Mouse (Mus musculus) ES-Bruce4 (cell line): Measurements from ENCODE around the gene Paics. TPM values are rescaled to one million over a fixed set of nuclear protein-coding genes. Genes with fewer than 3 reads are reported as not detected.

Source experiments
- H3K27ac ChIP-seq: 2 replicates; pipeline ENCODE4 v1.5.1; 2012; ENCODE audit warnings: low read length, inconsistent platforms; ENCODE audit not compliant: insufficient read depth
- H3K27me3 ChIP-seq: 2 replicates; pipeline ENCODE4 v1.6.1; 2012; ENCODE audit warnings: mild to moderate bottlenecking, low read length, inconsistent platforms; ENCODE audit not compliant: control insufficient read depth, poor library complexity, insufficient read depth, severe bottlenecking
- H3K36me3 ChIP-seq: 2 replicates; pipeline ENCODE4 v1.6.1; 2012; ENCODE audit warnings: inconsistent platforms, mild to moderate bottlenecking, low read length, moderate library complexity; ENCODE audit not compliant: control insufficient read depth, poor library complexity, insufficient read depth, severe bottlenecking
- H3K4me1 ChIP-seq: one replicate; pipeline ENCODE4 v1.8.1; 2011; ENCODE audit warnings: low read length; ENCODE audit not compliant: control insufficient read depth, insufficient read depth
- H3K4me3 ChIP-seq: 2 replicates; pipeline ENCODE4 v1.5.1; 2011; ENCODE audit warnings: low read depth, mild to moderate bottlenecking, low read length
- H3K9ac ChIP-seq: 2 replicates; pipeline ENCODE4 v1.6.1; 2012; ENCODE audit warnings: low read depth, mild to moderate bottlenecking, inconsistent platforms; ENCODE audit not compliant: poor library complexity, severe bottlenecking
- H3K9me3 ChIP-seq: replicated peaks from 2 replicates; pipeline ENCODE4 v1.6.1; 2012; ENCODE audit warnings: mild to moderate bottlenecking, low read length, inconsistent platforms; ENCODE audit not compliant: control insufficient read depth, poor library complexity, insufficient read depth, severe bottlenecking
- CTCF ChIP-seq: IDR thresholded peaks from one replicate; pipeline ENCODE4 v1.8.1; 2011; ENCODE audit warnings: low read depth, low read length
- EP300 ChIP-seq: IDR thresholded peaks from 2 replicates; pipeline ENCODE4 v1.6.1; 2011; ENCODE audit warnings: low read depth, low read length; ENCODE audit not compliant: insufficient read depth
- POLR2A ChIP-seq: IDR thresholded peaks from one replicate; pipeline ENCODE4 v1.8.1; 2011; ENCODE audit warnings: low read length; ENCODE audit not compliant: insufficient read depth
- polyA plus RNA-seq: library from polyadenylated mRNA; stranded (reverse); fragments of >200 nt; gene quantifications from 2 replicates; pipeline ENCODE4 v1.2.4, GENCODE M21; 2011; ENCODE audit warnings: low read depth; ENCODE audit not compliant: missing spikeins, insufficient read depth, insufficient read length

Gene Paics
- polyA plus RNA-seq, 1 experiment: 648 TPM

GRCm38 (mm10) chr5:76984015-76984414 is 32.9 kb downstream of the Paics start:
- peaks cover 45% of the 10 kb centered on the region for H3K36me3 ChIP-seq
- H3K4me1 ChIP-seq: no peaks in the 10 kb centered on the region
- H3K9me3 ChIP-seq: no peaks in the 10 kb centered on the region
- no peak overlapping the region for H3K27ac ChIP-seq
- H3K4me3 ChIP-seq: no peak overlapping the region
- H3K27me3 ChIP-seq: no peaks in the 10 kb centered on the region
- H3K9ac ChIP-seq: no peak overlapping the region
- TF ChIP-seq EP300: no peak
- TF ChIP-seq POLR2A: no peak
- TF ChIP-seq CTCF: peak; percentile 30

DNA sequence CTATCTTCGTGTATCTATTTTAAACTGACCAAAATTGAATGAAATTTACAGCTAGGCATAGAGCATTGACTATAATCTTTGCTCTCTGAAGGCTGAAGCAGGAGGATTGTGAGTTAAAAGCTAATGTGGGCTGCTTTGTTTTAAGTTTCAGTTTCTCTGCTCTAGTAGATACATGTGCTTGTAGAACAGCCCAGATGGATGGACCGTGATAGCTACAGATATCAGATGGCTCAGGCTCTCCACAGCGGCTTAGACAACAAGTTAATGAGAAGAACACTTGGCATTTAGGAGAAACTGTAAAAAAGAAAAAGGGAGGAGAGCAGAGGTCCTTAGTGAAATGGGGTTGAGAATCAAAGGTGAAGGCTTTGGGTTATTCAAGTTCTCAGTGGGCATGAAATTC is 39.7 kb downstream of the Paics start:
- H3K9me3 ChIP-seq: no peaks in the 10 kb centered on the region
- TF ChIP-seq CTCF (no peak), EP300 (no peak), POLR2A (no peak)
- peaks cover 42% of the 10 kb centered on the region for H3K36me3 ChIP-seq
- no peaks in the 10 kb centered on the region for H3K27me3 ChIP-seq
- no peak overlapping the region for H3K4me3 ChIP-seq
- no peak overlapping the region for H3K27ac ChIP-seq
- H3K4me1 ChIP-seq: no peaks in the 10 kb centered on the region
- no peak overlapping the region for H3K9ac ChIP-seq

GRCm38 (mm10) chr5:76993174-76993814 is 42.2 kb downstream of the Paics start:
- Histone ChIP-seq H3K27me3 (no peaks in the 10 kb centered on the region), H3K9ac (no peak overlapping the region), H3K4me1 (no peaks in the 10 kb centered on the region), H3K36me3 (peaks cover 49% of the 10 kb centered on the region), H3K27ac (no peak overlapping the region), H3K4me3 (no peak overlapping the region), H3K9me3 (no peaks in the 10 kb centered on the region)
- no peak for TF ChIP-seq CTCF
- no peak for TF ChIP-seq EP300
- no peak for TF ChIP-seq POLR2A

DNA sequence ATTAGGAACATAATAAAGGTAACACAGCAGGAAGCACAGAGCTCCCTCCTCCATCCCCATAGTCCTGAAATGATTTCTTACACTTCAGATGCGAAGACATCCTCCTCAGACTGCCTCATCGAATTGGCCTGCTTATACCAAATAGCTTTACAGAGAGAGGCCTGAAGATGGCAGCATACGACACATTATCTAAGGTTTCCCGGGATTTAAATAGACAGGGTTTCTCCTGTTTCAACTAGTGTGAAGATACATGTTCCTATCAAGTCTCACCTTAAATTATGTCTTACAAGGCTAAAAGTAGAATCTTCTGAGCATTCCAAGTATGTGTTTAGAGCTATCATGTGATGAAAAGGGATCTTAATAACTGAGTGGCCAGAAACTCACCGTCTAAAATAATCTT is 47.3 kb downstream of the Paics start:
- no peak overlapping the region for H3K9ac ChIP-seq
- H3K27ac ChIP-seq: no peak overlapping the region
- H3K9me3 ChIP-seq: no peaks in the 10 kb centered on the region
- H3K4me1 ChIP-seq: no peaks in the 10 kb centered on the region
- no peak overlapping the region for H3K4me3 ChIP-seq
- H3K27me3 ChIP-seq: no peaks in the 10 kb centered on the region
- peaks cover 44% of the 10 kb centered on the region for H3K36me3 ChIP-seq
- TF ChIP-seq POLR2A (no peak), CTCF (peak; percentile 16)

GRCm38 (mm10) chr5:77001192-77001591 is 50.1 kb downstream of the Paics start:
- no peak for TF ChIP-seq POLR2A
- no peak for TF ChIP-seq CTCF
- no peak for TF ChIP-seq EP300
- Histone ChIP-seq H3K36me3 (peaks cover 27% of the 10 kb centered on the region), H3K9me3 (no peaks in the 10 kb centered on the region)

GRCm38 (mm10) chr5:77004051-77004821 is 53.1 kb downstream of the Paics start, which contains the start of gene Arl9:
Arl9 (plus strand) TSS chr5:77004055.
- H3K9ac ChIP-seq: no peak within 1 kb of the TSS
- no peaks in the 10 kb centered on the region for H3K4me1 ChIP-seq
- no peaks in the 10 kb centered on the region for H3K27me3 ChIP-seq
- H3K36me3 ChIP-seq: peaks cover 4% of the 10 kb centered on the region; the same call in 1 of the 2 replicates
- no peak within 1 kb of the TSS for H3K4me3 ChIP-seq
- H3K9me3 ChIP-seq: no peaks in the 10 kb centered on the region
- TF ChIP-seq POLR2A (no peak), CTCF (no peak), EP300 (no peak)
- no peak within 1 kb of the TSS for H3K27ac ChIP-seq

More at GRCm38 (mm10) chr5:77001192-77001591, 50.1 kb downstream of the Paics start:
- Histone ChIP-seq H3K4me3 (no peak overlapping the region), H3K27ac (no peak overlapping the region), H3K27me3 (no peaks in the 10 kb centered on the region), H3K4me1 (no peaks in the 10 kb centered on the region), H3K9ac (no peak overlapping the region)
